Mouse (Mus musculus) erythroid progenitor cell, adult 5-6 weeks (primary cell): Measurements from ENCODE around the gene Elk3. TPM values are rescaled to one million over a fixed set of nuclear protein-coding genes. Genes with fewer than 3 reads are reported as not detected.

Experiments
- ATAC-seq: replicated peaks from 2 replicates; pipeline ENCODE4 v1.8.0; 2016; ENCODE audit warnings: moderate number of reproducible peaks, mild to moderate bottlenecking, moderate TSS enrichment, inconsistent platforms; ENCODE audit not compliant: poor library complexity, low FRiP score, severe bottlenecking
- total RNA-seq, 2 experiments: library from RNA; stranded (forward) in 1 of 2; stranded (reverse) in 1 of 2; fragments of 150-400 nt in 1 of 2; fragments of 186-747, 209-891 nt in 1 of 2; gene quantifications; 2 replicates each; pipeline versions ENCODE4 v1.2.3 to v1.2.4; 2015 to 2017; ENCODE audit warnings: low replicate concordance in 2 of 2

The Elk3 gene
- total RNA-seq, 2 experiments from 2014 or later: 3.9 to 5.0 TPM

GRCm38 (mm10) chr10:93333239-93333638 is 22.3 kb upstream of the Elk3 start:
- no peak for ATAC-seq

- ATAC-seq: no peak
Observed at GRCm38 (mm10) chr10:93332261-93332809, 21.4 kb upstream of the Elk3 start.

DNA sequence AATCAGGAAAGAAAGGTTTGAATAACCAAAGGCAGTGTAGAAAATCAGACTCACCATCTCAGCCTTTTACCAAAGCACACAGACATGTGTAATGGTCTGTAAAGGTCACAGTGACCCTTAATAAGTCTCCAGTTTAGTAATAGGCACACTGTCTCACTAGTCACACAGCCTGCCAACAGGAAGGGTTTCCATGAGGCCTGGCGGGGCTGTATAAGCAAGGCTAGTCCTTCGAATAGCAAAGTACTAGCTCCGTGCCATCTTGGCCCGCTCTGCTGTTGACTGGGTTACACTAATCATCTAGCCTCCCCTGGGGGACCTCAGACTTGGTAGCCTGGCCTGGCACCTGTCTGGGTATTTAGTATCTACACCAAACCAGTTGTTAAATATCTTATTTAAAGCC is 20.6 kb upstream of the Elk3 start:
- ATAC-seq: no peak

- no peak for ATAC-seq
Observed at GRCm38 (mm10) chr10:93328321-93328720, 17.4 kb upstream of the Elk3 start.

DNA sequence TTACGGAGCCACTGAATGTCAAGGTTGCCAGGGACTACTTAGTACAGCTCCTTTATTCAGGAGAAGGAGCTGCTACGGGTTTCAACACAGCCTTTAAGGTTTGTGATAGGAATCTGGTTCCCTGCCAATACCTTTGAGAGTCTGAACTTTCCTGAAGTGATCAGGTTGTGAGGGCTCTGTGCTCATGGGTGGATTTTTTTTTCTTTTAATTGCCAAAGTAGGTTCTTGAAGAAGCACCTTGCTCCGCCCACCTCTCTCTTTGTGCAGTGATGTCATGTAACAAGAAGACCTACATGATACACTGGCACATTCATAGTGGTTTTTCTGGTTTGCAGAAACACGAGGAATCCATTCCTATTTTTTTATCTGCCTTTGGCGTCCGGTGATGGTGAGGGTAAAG is 16.3 kb upstream of the Elk3 start:
- ATAC-seq: no peak

DNA sequence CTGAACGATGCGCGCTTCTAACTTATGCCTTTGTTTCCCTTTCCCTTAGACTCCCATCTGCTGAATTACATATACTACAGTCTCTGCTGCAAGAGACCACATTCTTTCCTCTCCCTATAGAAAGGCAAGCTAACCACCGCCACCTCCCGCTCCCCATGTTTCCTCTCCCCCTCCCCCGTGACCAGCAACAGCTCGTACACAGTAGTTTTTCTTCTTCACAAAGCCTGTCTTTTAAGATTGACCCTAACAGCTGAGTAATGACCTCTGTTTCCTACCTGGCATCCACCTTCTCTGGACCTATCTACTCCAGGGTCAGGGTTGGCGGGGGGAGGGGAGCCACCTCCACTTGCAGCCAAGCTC is 15.8 kb upstream of the Elk3 start:
- ATAC-seq: no peak

DNA sequence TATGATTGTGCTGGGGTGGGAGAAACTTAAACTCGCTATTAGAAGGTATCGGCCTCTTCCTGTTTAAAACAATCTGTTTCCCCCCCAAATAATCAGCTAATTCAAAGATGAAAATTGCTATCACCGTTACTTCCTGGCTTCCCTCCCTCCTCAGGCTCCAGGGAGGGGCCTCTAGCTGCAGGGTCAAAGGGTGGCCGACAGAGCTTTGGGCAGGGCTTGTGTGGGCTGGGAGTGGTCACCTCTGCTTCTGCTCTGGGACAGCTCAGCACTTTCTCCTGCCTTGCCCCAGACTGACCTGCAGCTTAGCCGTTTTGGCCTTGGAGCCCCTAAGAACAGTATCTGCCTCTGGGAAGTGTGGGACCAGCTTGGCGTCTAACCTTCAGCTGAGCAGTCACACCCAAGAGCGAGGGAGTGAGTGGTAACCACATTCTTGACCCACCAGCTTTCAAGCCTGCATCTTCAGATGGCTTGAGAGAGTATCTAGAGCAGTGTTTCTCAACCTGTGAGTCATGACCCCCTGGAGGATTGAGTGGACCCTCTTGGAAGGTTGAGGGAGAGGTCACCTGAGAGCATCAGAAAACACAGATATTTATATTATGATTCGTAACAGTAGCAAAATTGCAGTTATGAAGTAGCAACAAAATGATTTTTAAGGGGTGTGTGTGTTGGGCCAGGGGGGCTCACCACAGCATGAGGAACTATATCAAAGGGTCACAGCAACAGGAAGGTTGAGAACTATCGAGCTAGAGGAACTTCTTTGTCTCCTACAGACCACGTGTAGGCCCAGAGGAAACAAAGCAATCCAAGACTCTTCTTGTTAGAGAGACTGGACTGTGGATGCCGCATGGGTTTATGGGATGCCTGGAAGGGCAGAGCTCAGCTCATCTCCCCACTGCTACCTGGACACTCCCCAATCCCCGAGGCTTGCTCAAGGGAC is 15.1 kb upstream of the Elk3 start:
- ATAC-seq: 0 out of 2 replicates have a peak, but pooled peaks have one; percentile 19

DNA sequence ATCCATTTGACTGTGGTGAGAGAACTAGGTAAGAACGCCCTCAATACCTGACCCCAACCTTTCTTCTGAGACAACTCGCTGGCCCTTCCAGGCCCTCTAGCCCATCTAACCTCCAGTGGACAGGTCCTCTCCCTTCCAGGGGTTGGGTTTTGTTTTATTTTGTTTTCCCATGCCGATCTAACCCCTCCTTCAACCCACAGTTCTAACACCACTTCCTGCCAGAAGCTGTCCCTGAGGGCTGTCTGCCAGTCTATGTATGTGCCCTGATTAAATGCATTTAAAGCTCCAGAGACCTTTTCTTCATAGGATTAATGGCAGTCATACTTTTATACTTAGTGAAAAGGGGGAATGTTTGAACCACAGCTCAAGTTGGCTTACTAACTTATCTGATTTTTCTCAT is 14.4 kb upstream of the Elk3 start:
- ATAC-seq: no peak

DNA sequence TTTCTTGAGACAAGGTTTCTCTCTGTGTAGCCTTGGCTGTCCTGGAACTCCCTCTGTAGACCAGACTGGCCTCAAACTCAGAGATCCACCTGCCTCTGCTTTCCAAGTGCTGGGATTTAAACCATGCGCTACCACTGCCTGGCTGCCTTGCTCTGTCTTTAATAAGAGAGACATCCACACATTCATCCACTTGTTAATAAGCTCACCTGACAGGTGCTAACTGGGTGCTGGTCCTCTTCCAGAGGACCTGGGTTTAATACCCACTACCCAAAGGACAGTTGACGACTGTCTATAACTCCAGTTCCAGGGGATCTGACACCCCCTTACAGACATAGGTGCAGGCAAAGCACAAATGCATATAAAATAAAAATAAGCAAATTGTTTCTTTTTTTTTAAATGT is 13.5 kb upstream of the Elk3 start:
- no peak for ATAC-seq

GRCm38 (mm10) chr10:93323659-93324058 is 12.7 kb upstream of the Elk3 start:
- no peak for ATAC-seq

- ATAC-seq: no peak
Observed at GRCm38 (mm10) chr10:93321763-93322162, 10.8 kb upstream of the Elk3 start.

- ATAC-seq: no peak
Observed at GRCm38 (mm10) chr10:93320148-93320547, 9.2 kb upstream of the Elk3 start.

DNA sequence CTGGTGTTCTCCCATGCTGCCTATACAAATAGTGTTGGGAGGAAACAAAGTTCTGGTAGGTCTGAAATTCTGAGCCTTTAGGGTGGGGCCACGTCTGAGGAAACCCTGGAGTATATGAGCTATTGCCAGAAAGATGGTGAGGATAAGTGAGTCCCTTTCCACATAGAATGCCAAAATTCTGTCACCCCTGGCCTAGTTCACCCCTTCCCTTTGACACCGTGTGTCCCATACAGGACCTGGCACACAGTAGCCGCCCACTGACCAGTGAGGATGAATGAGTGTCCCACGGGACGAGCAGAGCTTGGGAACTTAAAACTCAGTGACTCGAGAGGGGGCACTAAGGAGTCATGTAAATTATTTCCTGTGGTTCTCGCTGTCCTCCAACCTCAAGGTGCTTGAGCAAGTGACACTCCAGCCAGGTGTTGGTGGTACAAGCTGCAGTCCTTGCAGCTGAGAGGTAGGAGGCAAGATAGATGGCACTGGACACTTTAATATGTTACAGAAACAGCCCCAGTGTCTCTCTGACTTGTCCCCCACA is 8.7 kb upstream of the Elk3 start:
- ATAC-seq: no peak

- ATAC-seq: no peak
Observed at GRCm38 (mm10) chr10:93316909-93317308, 6.0 kb upstream of the Elk3 start.

GRCm38 (mm10) chr10:93311576-93311975 is 641 bp upstream of the Elk3 start:
- ATAC-seq: no peak

DNA sequence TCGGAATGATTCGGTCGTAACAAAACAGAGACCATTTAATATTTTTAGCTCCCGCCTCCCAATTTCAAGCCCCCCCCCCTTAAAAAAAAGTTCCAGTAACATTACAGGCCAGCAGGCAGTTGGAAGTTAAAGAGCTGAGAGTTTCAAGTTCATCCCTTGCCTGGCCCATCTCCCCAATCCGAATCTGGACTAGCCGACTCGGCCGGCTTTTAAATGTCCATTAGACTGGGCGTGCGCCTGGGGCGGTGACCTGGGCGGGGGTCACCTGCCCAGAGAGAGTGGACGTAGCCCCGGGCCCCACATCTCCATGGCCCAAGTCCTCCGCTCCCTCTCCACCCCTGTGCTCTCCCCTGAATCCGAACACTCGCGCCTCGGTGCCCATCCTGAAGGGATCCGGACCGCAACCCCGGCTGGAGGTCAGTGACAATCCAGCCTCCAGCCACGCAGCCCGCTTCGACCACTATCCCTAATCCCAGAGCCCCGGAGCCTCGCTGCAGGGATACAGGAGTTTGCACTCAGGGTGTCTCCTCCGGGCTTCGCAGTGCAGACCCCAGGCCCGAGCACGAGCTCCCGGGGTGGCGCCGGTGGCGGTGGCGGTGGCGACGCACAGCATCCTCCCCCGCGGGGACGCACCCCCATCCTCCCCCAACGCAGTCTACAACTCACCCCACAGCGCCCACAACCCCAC is 857 bp downstream of the Elk3 start:
- ATAC-seq: no peak

GRCm38 (mm10) chr10:93309131-93309933 is 1.6 kb downstream of the Elk3 start:
- ATAC-seq: no peak

DNA sequence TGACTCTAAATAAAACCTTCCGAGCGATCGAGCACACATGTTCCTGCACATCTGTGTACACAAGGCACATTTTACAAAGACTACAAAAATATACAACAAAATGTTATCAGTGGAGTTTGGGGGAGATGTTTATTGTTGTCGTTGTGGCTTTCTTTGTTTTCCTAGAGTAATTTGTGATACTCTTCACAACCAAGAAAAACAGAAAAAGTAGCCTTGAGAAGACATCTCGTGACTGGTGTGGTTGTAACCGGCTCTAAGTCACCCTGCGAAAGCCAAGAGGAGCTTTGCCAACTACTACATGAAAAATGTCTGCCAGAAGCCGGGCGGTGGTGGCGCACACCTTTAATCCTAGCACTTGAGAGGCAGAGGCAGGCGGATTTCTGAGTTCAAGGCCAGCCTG is 4.6 kb downstream of the Elk3 start:
- no peak for ATAC-seq

- ATAC-seq: no peak
Observed at GRCm38 (mm10) chr10:93305946-93306345, 5.0 kb downstream of the Elk3 start.

- ATAC-seq: no peak
Observed at GRCm38 (mm10) chr10:93303231-93303630, 7.7 kb downstream of the Elk3 start.
